Mouse (Mus musculus) intestine, postnatal 0 days (tissue): ENCODE measurements at regions not wholly inside any gene's neighbourhood (a gene's known extent, or its start where the extent isn't known, plus 50 kb on each side); places are given as distances from the start of the nearest gene placed in this dataset.

Experiments
- ATAC-seq: fragments of 200-750 bp; cut with Nextera tagmentation; 2 replicates; pipeline ENCODE4 v1.8.0; 2017; ENCODE audit warnings: mild to moderate bottlenecking, moderate TSS enrichment, moderate library complexity
- H3K27ac ChIP-seq: fragments of 300-500 bp; sonication (generic); 2 replicates; pipeline ENCODE4 v1.5.1; 2014; ENCODE audit warnings: mild to moderate bottlenecking, low read depth, low read length, moderate library complexity
- H3K27me3 ChIP-seq: fragments of 300-500 bp; sonication (generic); replicated peaks from 2 replicates; pipeline ENCODE4 v1.6.1; 2014; ENCODE audit warnings: low read length, mixed read lengths; ENCODE audit not compliant: control insufficient read depth, insufficient read depth
- H3K36me3 ChIP-seq: fragments of 300-500 bp; sonication (generic); 2 replicates; pipeline ENCODE4 v1.6.1; 2014; ENCODE audit warnings: mild to moderate bottlenecking, moderate library complexity; ENCODE audit not compliant: control insufficient read depth, insufficient read depth
- H3K4me1 ChIP-seq: fragments of 300-500 bp; sonication (generic); replicated peaks from 2 replicates; pipeline ENCODE4 v1.6.1; 2014; ENCODE audit warnings: antibody characterized with exemption, low read length, mixed read lengths; ENCODE audit not compliant: control insufficient read depth, insufficient read depth
- H3K4me2 ChIP-seq: fragments of 300-500 bp; sonication (generic); replicated peaks from 2 replicates; pipeline ENCODE4 v1.6.1; 2014; ENCODE audit warnings: low read depth, mild to moderate bottlenecking, moderate library complexity
- H3K4me3 ChIP-seq: fragments of 300-500 bp; sonication (generic); 2 replicates; pipeline ENCODE4 v1.5.1; 2014; ENCODE audit warnings: low read depth, low read length
- H3K9ac ChIP-seq: fragments of 300-500 bp; sonication (generic); 2 replicates; pipeline ENCODE4 v1.6.1; 2014; ENCODE audit warnings: mild to moderate bottlenecking, low read depth, low read length
- H3K9me3 ChIP-seq: fragments of 300-500 bp; sonication (generic); 2 replicates; pipeline ENCODE4 v1.6.1; 2016; ENCODE audit warnings: mixed run types; ENCODE audit not compliant: control insufficient read depth
- CTCF ChIP-seq: sonication (generic); IDR thresholded peaks from 2 replicates; pipeline ENCODE4 v1.5.1; 2016; ENCODE audit warnings: low read depth, mild to moderate bottlenecking, control low read depth, antibody characterized with exemption, moderate library complexity
- WGBS: fragments of 180-500 bp; shearing (Covaris S2); extraction: QIAGEN DNeasy Blood & Tissue Kit; methylation state at CpG from one replicate; pipeline ENCODE4 v1.1.7; 2014; 5-methylcytosine and 5-hydroxymethylcytosine counted together

- no peaks in the 10 kb centered on the region for H3K27me3 ChIP-seq
- H3K9ac ChIP-seq, result no peak overlapping the region
- H3K9me3 ChIP-seq, result no peaks in the 10 kb centered on the region
- peak; percentile 83 for ATAC-seq
- 0 out of 2 replicates have a peak overlapping the region, but pooled peaks have one; percentile 9 for H3K4me3 ChIP-seq
- peak overlapping the region; percentile 54 for H3K4me2 ChIP-seq
- no peak for TF ChIP-seq CTCF
- peak overlapping the region; percentile 73 for H3K27ac ChIP-seq
- 37% methylated on average over 8 of the region's 8 CpGs for WGBS
- H3K4me1 ChIP-seq, result peaks cover 21% of the 10 kb centered on the region
- no peaks in the 10 kb centered on the region for H3K36me3 ChIP-seq
These were observed 88.4 kb upstream of the Tbl1xr1 start for GRCm38 (mm10) chr3:21988010-21988531.

- TF ChIP-seq CTCF, result no peak
- Histone ChIP-seq H3K27me3 (no peaks in the 10 kb centered on the region), H3K4me2 (no peak overlapping the region), H3K9me3 (no peaks in the 10 kb centered on the region), H3K4me3 (no peak overlapping the region), H3K36me3 (no peaks in the 10 kb centered on the region), H3K27ac (no peak overlapping the region), H3K4me1 (peaks cover 16% of the 10 kb centered on the region), H3K9ac (no peak overlapping the region)
- 91% methylated on average over 4 of the region's 4 CpGs for WGBS
- ATAC-seq, result no peak
These were observed 85.9 kb upstream of the Tbl1xr1 start for GRCm38 (mm10) chr3:21990526-21990925.

- ATAC-seq, result peak; percentile 6; the same call in 1 of the 2 replicates
- 32% methylated on average over 9 of the region's 9 CpGs for WGBS
These were observed 84.7 kb upstream of the Tbl1xr1 start for GRCm38 (mm10) chr3:21991681-21992152.

GRCm38 (mm10) chr3:21992203-21992602, 84.2 kb upstream of the Tbl1xr1 start:
- Histone ChIP-seq H3K4me3 (no peak overlapping the region), H3K4me2 (peak overlapping the region; percentile 18; the same call in 1 of the 2 replicates), H3K9me3 (no peaks in the 10 kb centered on the region), H3K27me3 (no peaks in the 10 kb centered on the region), H3K36me3 (no peaks in the 10 kb centered on the region), H3K4me1 (peaks cover 10% of the 10 kb centered on the region), H3K27ac (no peak overlapping the region), H3K9ac (no peak overlapping the region)
- ATAC-seq, result no peak
- no peak for TF ChIP-seq CTCF
- WGBS, result 89% methylated on average over 5 of the region's 5 CpGs

More at GRCm38 (mm10) chr3:21991681-21992152, 84.7 kb upstream of the Tbl1xr1 start:
- Histone ChIP-seq H3K27ac (peak overlapping the region; percentile 52), H3K27me3 (no peaks in the 10 kb centered on the region), H3K9ac (no peak overlapping the region), H3K9me3 (no peaks in the 10 kb centered on the region), H3K4me3 (no peak overlapping the region), H3K4me1 (peaks cover 14% of the 10 kb centered on the region), H3K36me3 (no peaks in the 10 kb centered on the region), H3K4me2 (peak overlapping the region; percentile 18; the same call in 1 of the 2 replicates)
- TF ChIP-seq CTCF, result no peak

GRCm38 (mm10) chr3:21993961-21994360, 82.5 kb upstream of the Tbl1xr1 start:
- 67% methylated on average over 2 of the region's 2 CpGs for WGBS
- Histone ChIP-seq H3K27ac (0 out of 2 replicates have a peak overlapping the region, but pooled peaks have one; percentile 16), H3K9me3 (no peaks in the 10 kb centered on the region)

GRCm38 (mm10) chr3:21995566-21996391, 80.7 kb upstream of the Tbl1xr1 start:
- no peak overlapping the region for H3K9ac ChIP-seq
- peak; percentile 57; the same call in 1 of the 2 replicates for ATAC-seq
- no peaks in the 10 kb centered on the region; the same call in 1 of the 2 replicates for H3K4me1 ChIP-seq
- peak overlapping the region; percentile 57 for H3K27ac ChIP-seq
- no peaks in the 10 kb centered on the region for H3K27me3 ChIP-seq
- no peak overlapping the region for H3K4me3 ChIP-seq
- H3K4me2 ChIP-seq, result no peak overlapping the region
- no peaks in the 10 kb centered on the region for H3K36me3 ChIP-seq
- no peaks in the 10 kb centered on the region for H3K9me3 ChIP-seq
- 39% methylated on average over 8 of the region's 8 CpGs for WGBS
- no peak for TF ChIP-seq CTCF

More at GRCm38 (mm10) chr3:21993961-21994360, 82.5 kb upstream of the Tbl1xr1 start:
- no peak overlapping the region for H3K9ac ChIP-seq
- H3K36me3 ChIP-seq, result no peaks in the 10 kb centered on the region
- no peaks in the 10 kb centered on the region for H3K27me3 ChIP-seq
- TF ChIP-seq CTCF, result no peak
- no peak overlapping the region for H3K4me2 ChIP-seq
- ATAC-seq, result no peak
- H3K4me3 ChIP-seq, result no peak overlapping the region
- no peaks in the 10 kb centered on the region; the same call in 1 of the 2 replicates for H3K4me1 ChIP-seq
